Mouse (Mus musculus) thymus, adult 2 months (tissue): Measurements from ENCODE around the gene Adamts9.

Experiments
- CTCF ChIP-seq: fragments of 200-500 bp; IDR thresholded peaks from 2 replicates; pipeline ENCODE4 v1.5.1; 2012; ENCODE audit warnings: mild to moderate bottlenecking, control low read depth, low read length, moderate library complexity, borderline replicate concordance; ENCODE audit not compliant: control insufficient read depth, poor library complexity, insufficient read depth; ENCODE audit errors: extremely low read depth
- POLR2A ChIP-seq: fragments of 200-500 bp; IDR thresholded peaks from 2 replicates; pipeline ENCODE4 v1.6.1; 2012; ENCODE audit warnings: mild to moderate bottlenecking, low read length, control low read depth, moderate library complexity; ENCODE audit not compliant: control insufficient read depth, poor library complexity, insufficient read depth; ENCODE audit errors: extremely low read depth

DNA sequence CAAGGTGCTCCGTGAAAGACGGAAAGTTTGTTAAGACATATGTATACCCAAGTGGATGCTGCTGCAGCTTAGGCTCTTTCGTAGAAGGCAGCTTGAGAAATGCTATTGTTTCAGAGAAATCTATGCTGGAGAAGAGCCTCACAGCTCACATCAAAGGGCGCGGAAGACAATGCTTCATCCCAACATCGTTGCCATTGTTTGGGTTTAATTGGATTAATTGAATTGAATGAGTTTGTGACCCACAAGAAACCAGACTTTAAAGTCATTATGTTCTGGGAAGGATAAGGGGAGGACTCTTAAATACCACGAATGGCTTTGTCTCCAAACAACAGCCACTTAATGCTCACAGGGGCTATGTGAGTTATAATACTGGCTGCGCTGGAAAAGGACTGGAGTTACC lies 125.6 kb downstream of the Adamts9 start:
- TF ChIP-seq POLR2A (no peak), CTCF (no peak)
